In the genomic region with DNA sequence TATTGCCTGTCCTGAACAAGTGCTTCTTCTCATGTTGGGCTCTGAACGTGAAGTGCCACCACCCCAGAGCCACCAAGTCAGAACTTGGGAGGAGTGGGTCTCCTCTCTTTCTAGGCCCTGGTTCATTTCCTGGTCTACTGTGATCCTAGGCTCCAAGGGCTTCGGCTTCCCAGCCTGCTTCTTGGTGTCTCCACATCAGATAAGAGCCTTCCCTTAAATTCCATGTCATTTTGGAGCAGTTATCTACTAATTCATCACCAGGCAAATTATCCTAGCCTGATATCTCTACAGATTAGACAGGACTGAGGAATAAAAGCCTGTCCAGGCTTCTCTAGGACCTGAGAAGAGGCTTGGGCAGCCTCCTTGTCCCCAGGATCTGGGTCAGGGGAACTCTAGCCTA, we compare ENCODE assay signal across 16 mouse cellular contexts. TPM values are rescaled to one million over a fixed set of nuclear protein-coding genes. Genes with fewer than 3 reads are reported as not detected.
A peak's percentile ranks its signal among the peaks of the same experiment; 100 is the strongest.
DNase-seq lines count a peak whose midpoint lies in the region; ATAC-seq lines count a peak whose summit lies in the region.
"Had no signal": no experiment of that assay in that cellular context is flagged by ENCODE, and none has a peak within 500 bp of the region (broad histone marks: within the 10 kb centered on the region; RNA-seq: fewer than 3 reads in every experiment).

No protein-coding gene starts in this region.

- H3K4me2 ChIP-seq in forebrain, embryonic 14.5 days (ENCODE audit: low read length): no peak overlapping the region
- no peak overlapping the region for H3K4me2 ChIP-seq in hindbrain, embryonic 11.5 days (replicated peaks; ENCODE audit: low read depth, low read length)
- H3K4me2 ChIP-seq in lung, embryonic 16.5 days (ENCODE audit: low read depth, low read length): no peak overlapping the region
- H3K4me2 ChIP-seq: forebrain, embryonic 15.5 days; limb, embryonic 15.5 days; neural tube, embryonic 12.5 days had no signal

- H3K4me1 ChIP-seq in forebrain, embryonic 10.5 days: peaks cover 26% of the 10 kb centered on the region
- no peaks in the 10 kb centered on the region for H3K4me1 ChIP-seq in forebrain, embryonic 14.5 days (ENCODE audit: control insufficient read depth, insufficient read depth, low read length)
- H3K4me1 ChIP-seq in hindbrain, embryonic 10.5 days (replicated peaks): peaks cover 32% of the 10 kb centered on the region
- H3K4me1 ChIP-seq in hindbrain, embryonic 11.5 days (replicated peaks; ENCODE audit: control insufficient read depth, insufficient read depth, low read length): no peaks in the 10 kb centered on the region
- peaks cover 33% of the 10 kb centered on the region for H3K4me1 ChIP-seq in lung, embryonic 16.5 days (replicated peaks; ENCODE audit: control insufficient read depth, insufficient read depth, low read length)
- H3K4me1 ChIP-seq: forebrain, embryonic 15.5 days; neural tube, embryonic 12.5 days had no signal

- WGBS in forebrain, embryonic 10.5 days: 88% methylated on average over 2 of the region's 2 CpGs
- WGBS in forebrain, embryonic 14.5 days: 77% methylated on average over 2 of the region's 2 CpGs
- 84% methylated on average over 2 of the region's 2 CpGs for WGBS in hindbrain, embryonic 10.5 days
- WGBS in hindbrain, embryonic 11.5 days: 73% methylated on average over 2 of the region's 2 CpGs
- 73% methylated on average over 2 of the region's 2 CpGs for WGBS in lung, embryonic 16.5 days

- no peaks in the 10 kb centered on the region for H3K27me3 ChIP-seq in forebrain, embryonic 10.5 days (ENCODE audit: poor library complexity, severe bottlenecking)
- no peaks in the 10 kb centered on the region for H3K27me3 ChIP-seq in forebrain, embryonic 14.5 days (replicated peaks; ENCODE audit: control insufficient read depth, insufficient read depth, low read length)
- H3K27me3 ChIP-seq in hindbrain, embryonic 10.5 days (ENCODE audit: insufficient read depth, poor library complexity, severe bottlenecking): no peaks in the 10 kb centered on the region
- H3K27me3 ChIP-seq in hindbrain, embryonic 11.5 days (ENCODE audit: control insufficient read depth, insufficient read depth, low read length): peaks cover 2% of the 10 kb centered on the region; the same call in 1 of the 2 replicates
- no peaks in the 10 kb centered on the region for H3K27me3 ChIP-seq in lung, embryonic 16.5 days (ENCODE audit: control insufficient read depth, insufficient read depth, low read depth, low read length)
- H3K27me3 ChIP-seq: forebrain, embryonic 15.5 days; limb, embryonic 15.5 days; neural tube, embryonic 12.5 days had no signal

- no peak overlapping the region for H3K4me3 ChIP-seq in forebrain, embryonic 10.5 days
- no peak overlapping the region for H3K4me3 ChIP-seq in forebrain, embryonic 14.5 days (ENCODE audit: low read depth, low read length)
- no peak overlapping the region for H3K4me3 ChIP-seq in hindbrain, embryonic 10.5 days
- H3K4me3 ChIP-seq in hindbrain, embryonic 11.5 days (ENCODE audit: low read depth, low read length): no peak overlapping the region
- H3K4me3 ChIP-seq in lung, embryonic 16.5 days (ENCODE audit: low read length): no peak overlapping the region
- H3K4me3 ChIP-seq: forebrain, embryonic 15.5 days; limb, embryonic 15.5 days; neural tube, embryonic 12.5 days had no signal

- H3K36me3 ChIP-seq in forebrain, embryonic 10.5 days (replicated peaks): no peaks in the 10 kb centered on the region
- no peaks in the 10 kb centered on the region for H3K36me3 ChIP-seq in forebrain, embryonic 14.5 days (ENCODE audit: control insufficient read depth, insufficient read depth, low read length)
- no peaks in the 10 kb centered on the region for H3K36me3 ChIP-seq in hindbrain, embryonic 10.5 days
- H3K36me3 ChIP-seq in hindbrain, embryonic 11.5 days (ENCODE audit: control insufficient read depth, insufficient read depth, low read length): no peaks in the 10 kb centered on the region
- H3K36me3 ChIP-seq in lung, embryonic 16.5 days (ENCODE audit: control insufficient read depth, insufficient read depth, low read length): no peaks in the 10 kb centered on the region
- H3K36me3 ChIP-seq: forebrain, embryonic 15.5 days; limb, embryonic 15.5 days; neural tube, embryonic 12.5 days had no signal

- H3K27ac ChIP-seq in forebrain, embryonic 10.5 days: peak overlapping the region; percentile 67; the same call in 1 of the 2 replicates
- H3K27ac ChIP-seq in forebrain, embryonic 14.5 days (ENCODE audit: low read depth, low read length): no peak overlapping the region
- H3K27ac ChIP-seq in hindbrain, embryonic 10.5 days: 0 out of 2 replicates have a peak overlapping the region, but pooled peaks have one; percentile 35
- H3K27ac ChIP-seq in hindbrain, embryonic 11.5 days (ENCODE audit: low read depth, low read length): no peak overlapping the region
- H3K27ac ChIP-seq in lung, embryonic 16.5 days (ENCODE audit: low read length): peak overlapping the region; percentile 76
- H3K27ac ChIP-seq: forebrain, embryonic 15.5 days; hindbrain, postnatal 0 days; neural tube, embryonic 12.5 days had no signal

- H3K9me3 ChIP-seq in forebrain, embryonic 10.5 days: no peaks in the 10 kb centered on the region
- no peaks in the 10 kb centered on the region for H3K9me3 ChIP-seq in forebrain, embryonic 14.5 days (replicated peaks; ENCODE audit: control insufficient read depth, low read length)
- no peaks in the 10 kb centered on the region for H3K9me3 ChIP-seq in hindbrain, embryonic 10.5 days
- no peaks in the 10 kb centered on the region for H3K9me3 ChIP-seq in hindbrain, embryonic 11.5 days (ENCODE audit: control insufficient read depth, low read length)
- H3K9me3 ChIP-seq in lung, embryonic 16.5 days (ENCODE audit: control insufficient read depth, low read length): no peaks in the 10 kb centered on the region
- H3K9me3 ChIP-seq: forebrain, embryonic 15.5 days; limb, embryonic 15.5 days; neural tube, embryonic 12.5 days had no signal

- no peak overlapping the region for H3K9ac ChIP-seq in forebrain, embryonic 14.5 days (ENCODE audit: low read length)
- H3K9ac ChIP-seq in hindbrain, embryonic 11.5 days (ENCODE audit: low read depth, low read length): no peak overlapping the region
- H3K9ac ChIP-seq in lung, embryonic 16.5 days (ENCODE audit: low read length): no peak overlapping the region
- H3K9ac ChIP-seq: forebrain, embryonic 15.5 days; limb, embryonic 15.5 days; neural tube, embryonic 12.5 days had no signal

- no peak for ATAC-seq in forebrain, embryonic 14.5 days
- ATAC-seq in hindbrain, embryonic 11.5 days (ENCODE audit: low FRiP score): no peak
- ATAC-seq in lung, embryonic 16.5 days (ENCODE audit: low read depth): no peak
- ATAC-seq: forebrain, embryonic 15.5 days; hindbrain, postnatal 0 days had no signal

- no peak for DNase-seq in forebrain, embryonic 10.5 days (ENCODE audit: extremely low spot score, low spot score)
- DNase-seq in forebrain, embryonic 14.5 days (ENCODE audit: low spot score): no peak
- no peak for DNase-seq in hindbrain, embryonic 10.5 days (ENCODE audit: low spot score)
- DNase-seq in hindbrain, embryonic 11.5 days (ENCODE audit: low spot score): no peak
- no peak for DNase-seq in lung, postnatal 14 days
- no peak for DNase-seq in cerebellum, adult 11 months
- no peak for DNase-seq in right cerebral cortex, postnatal 4 days
- DNase-seq: adrenal gland, postnatal 36 days; kidney, postnatal 14 days; right cerebral cortex, postnatal 14 days; thymus, adult 18-20 months had no signal

RNA-seq across cellular contexts. Expression of a gene that starts 42.7 kb away (rescaled TPM):
- polyA plus RNA-seq in forebrain, embryonic 10.5 days (2016; fragmentation: Nextera tagmentation; extraction: Ambion mirVana): 69.6 and 72.9 TPM in 2 replicates
- polyA plus RNA-seq in forebrain, embryonic 14.5 days (2014; fragmentation: Nextera tagmentation; extraction: Ambion mirVana): 44.1 and 55.2 TPM in 2 replicates
- 77.0 and 86.6 TPM in 2 replicates for polyA plus RNA-seq in hindbrain, embryonic 10.5 days (2016; fragmentation: Nextera tagmentation; extraction: Ambion mirVana)
- polyA plus RNA-seq in hindbrain, embryonic 11.5 days (2014; fragmentation: Nextera tagmentation; extraction: Ambion mirVana): 68.4 and 72.6 TPM in 2 replicates
- 126 and 132 TPM in 2 replicates for polyA plus RNA-seq in lung, embryonic 16.5 days (2015; fragmentation: Nextera tagmentation; extraction: Ambion mirVana)

RNA-seq across cellular contexts. Expression of a gene that starts 50.0 kb away (rescaled TPM):
- 147 and 152 TPM in 2 replicates for polyA plus RNA-seq in forebrain, embryonic 10.5 days (2016; fragmentation: Nextera tagmentation; extraction: Ambion mirVana)
- polyA plus RNA-seq in forebrain, embryonic 14.5 days (2014; fragmentation: Nextera tagmentation; extraction: Ambion mirVana): 21.3 and 24.1 TPM in 2 replicates
- 147 and 167 TPM in 2 replicates for polyA plus RNA-seq in hindbrain, embryonic 10.5 days (2016; fragmentation: Nextera tagmentation; extraction: Ambion mirVana)
- 40.4 and 48.3 TPM in 2 replicates for polyA plus RNA-seq in hindbrain, embryonic 11.5 days (2014; fragmentation: Nextera tagmentation; extraction: Ambion mirVana)
- polyA plus RNA-seq in lung, embryonic 16.5 days (2015; fragmentation: Nextera tagmentation; extraction: Ambion mirVana): 298 and 315 TPM in 2 replicates

Comparison
In these comparisons a context has a peak if more than half of its experiments do, and no peak if none do; other contexts are left out.
1. H3K27ac ChIP-seq: peak in forebrain, embryonic 10.5 days (single experiment), hindbrain, embryonic 10.5 days (single experiment) and lung, embryonic 16.5 days (single experiment); none in forebrain, embryonic 14.5 days (single experiment) and hindbrain, embryonic 11.5 days (single experiment).